Mouse (Mus musculus) brown adipose tissue, adult 24 weeks (tissue): ENCODE measurements around the gene Trip12. TPM values are rescaled to one million over a fixed set of nuclear protein-coding genes. Genes with fewer than 3 reads are reported as not detected.
A peak's percentile ranks its signal among the peaks of the same experiment; 100 is the strongest.

Experiments used
- H3K27ac ChIP-seq: fragments of 200-500 bp; replicated peaks from 2 replicates; pipeline ENCODE4 v1.5.1; 2012; ENCODE audit warnings: low read depth, mild to moderate bottlenecking, low read length
- H3K4me1 ChIP-seq: fragments of 200-500 bp; 2 replicates; pipeline ENCODE4 v1.6.1; 2012; ENCODE audit warnings: low read length, mixed read lengths; ENCODE audit not compliant: control insufficient read depth, insufficient read depth, insufficient read length
- H3K4me3 ChIP-seq: fragments of 200-500 bp; 2 replicates; pipeline ENCODE4 v1.5.1; 2012; ENCODE audit warnings: low read depth, mild to moderate bottlenecking, low read length, moderate library complexity; ENCODE audit not compliant: insufficient read depth
- polyA plus RNA-seq: library from polyadenylated mRNA; stranded (reverse); fragments of >200 nt; gene quantifications from 2 replicates; pipeline ENCODE4 v1.2.4, GENCODE M21; 2012; ENCODE audit not compliant: missing spikeins, insufficient read depth, insufficient read length

Gene Trip12
- polyA plus RNA-seq: 70.1 and 74.2 TPM in 2 replicates

GRCm38 (mm10) chr1:84840018-84840664, at the start of gene Trip12:
Trip12 (minus strand) TSS chr1:84840516.
- no peaks in the 10 kb centered on the region for H3K4me1 ChIP-seq
- H3K4me3 ChIP-seq: peak within 1 kb of the TSS; percentile 80
- peak within 1 kb of the TSS; percentile 93 for H3K27ac ChIP-seq

GRCm38 (mm10) chr1:84890005-84890393, 49.7 kb upstream of the Trip12 start:
- Histone ChIP-seq H3K4me1 (no peaks in the 10 kb centered on the region), H3K27ac (no peak overlapping the region), H3K4me3 (no peak overlapping the region)

- no peak overlapping the region for H3K27ac ChIP-seq
- no peaks in the 10 kb centered on the region for H3K4me1 ChIP-seq
- H3K4me3 ChIP-seq: no peak overlapping the region
These were observed 49.2 kb upstream of the Trip12 start for GRCm38 (mm10) chr1:84889330-84890004.

- Histone ChIP-seq H3K4me1 (no peaks in the 10 kb centered on the region), H3K27ac (no peak overlapping the region), H3K4me3 (no peak overlapping the region)
These were observed 45.6 kb upstream of the Trip12 start for GRCm38 (mm10) chr1:84885921-84886320.

GRCm38 (mm10) chr1:84885174-84885573, 44.9 kb upstream of the Trip12 start:
- no peak overlapping the region for H3K4me3 ChIP-seq
- no peak overlapping the region for H3K27ac ChIP-seq
- no peaks in the 10 kb centered on the region for H3K4me1 ChIP-seq

GRCm38 (mm10) chr1:84883889-84884288, 43.6 kb upstream of the Trip12 start:
- Histone ChIP-seq H3K4me3 (no peak overlapping the region), H3K4me1 (no peaks in the 10 kb centered on the region), H3K27ac (no peak overlapping the region)

GRCm38 (mm10) chr1:84882937-84883336, 42.6 kb upstream of the Trip12 start:
- no peak overlapping the region for H3K4me3 ChIP-seq
- H3K4me1 ChIP-seq: no peaks in the 10 kb centered on the region
- no peak overlapping the region for H3K27ac ChIP-seq

GRCm38 (mm10) chr1:84882066-84882532, 41.8 kb upstream of the Trip12 start:
- Histone ChIP-seq H3K27ac (no peak overlapping the region), H3K4me3 (no peak overlapping the region), H3K4me1 (no peaks in the 10 kb centered on the region)

GRCm38 (mm10) chr1:84881248-84882065, 41.1 kb upstream of the Trip12 start:
- Histone ChIP-seq H3K4me1 (no peaks in the 10 kb centered on the region), H3K27ac (no peak overlapping the region), H3K4me3 (no peak overlapping the region)

- H3K4me3 ChIP-seq: no peak overlapping the region
- no peak overlapping the region for H3K27ac ChIP-seq
- H3K4me1 ChIP-seq: no peaks in the 10 kb centered on the region
These were observed 39.3 kb upstream of the Trip12 start for GRCm38 (mm10) chr1:84879571-84880120.

GRCm38 (mm10) chr1:84877590-84877989, 37.3 kb upstream of the Trip12 start:
- Histone ChIP-seq H3K27ac (no peak overlapping the region), H3K4me3 (no peak overlapping the region), H3K4me1 (no peaks in the 10 kb centered on the region)

GRCm38 (mm10) chr1:84872939-84873338, 32.6 kb upstream of the Trip12 start:
- H3K4me1 ChIP-seq: 0 out of 2 replicates have a peak, but pooled peaks cover 3% of the 10 kb centered on the region
- no peak overlapping the region for H3K4me3 ChIP-seq
- H3K27ac ChIP-seq: no peak overlapping the region

GRCm38 (mm10) chr1:84872105-84872504, 31.8 kb upstream of the Trip12 start:
- Histone ChIP-seq H3K4me3 (no peak overlapping the region), H3K4me1 (0 out of 2 replicates have a peak, but pooled peaks cover 3% of the 10 kb centered on the region), H3K27ac (no peak overlapping the region)

- Histone ChIP-seq H3K4me3 (no peak overlapping the region), H3K4me1 (0 out of 2 replicates have a peak, but pooled peaks cover 3% of the 10 kb centered on the region), H3K27ac (no peak overlapping the region)
These were observed 30.8 kb upstream of the Trip12 start for GRCm38 (mm10) chr1:84871131-84871530.

GRCm38 (mm10) chr1:84869498-84869897, 29.2 kb upstream of the Trip12 start:
- Histone ChIP-seq H3K4me1 (0 out of 2 replicates have a peak, but pooled peaks cover 3% of the 10 kb centered on the region), H3K27ac (no peak overlapping the region), H3K4me3 (no peak overlapping the region)
